Mouse (Mus musculus) layer of hippocampus, postnatal 36 days (tissue): Measurements from ENCODE around the gene Tpk1. TPM values are rescaled to one million over a fixed set of nuclear protein-coding genes. Genes with fewer than 3 reads are reported as not detected.
A peak's percentile ranks its signal among the peaks of the same experiment; 100 is the strongest.
"Not testable (repeated sequence)": the region's sequence is repeated elsewhere in the genome, so short reads cannot be mapped to it uniquely, and the experiment has no call there.

Experiments
- DNase-seq, 2 experiments: peaks; one replicate each; pipeline ENCODE4 v3.0.0; 2022
- total RNA-seq, 2 experiments: library from RNA; stranded (reverse); gene quantifications; 2 replicates each; pipeline ENCODE4 v1.2.3; 2021

Gene Tpk1
- total RNA-seq, 2 experiments from 2014 or later: 1.6 to 2.5 TPM

- no peak for DNase-seq
These were observed 145.9 kb downstream of the Tpk1 start for GRCm38 (mm10) chr6:43520218-43520617.

GRCm38 (mm10) chr6:43518378-43518777 lies 147.7 kb downstream of the Tpk1 start:
- no peak for DNase-seq

- DNase-seq: no peak
These were observed 148.8 kb downstream of the Tpk1 start for GRCm38 (mm10) chr6:43517316-43517655.

GRCm38 (mm10) chr6:43516593-43517315 lies 149.3 kb downstream of the Tpk1 start:
- no peak for DNase-seq

- not testable (repeated sequence) for DNase-seq
These were observed 159.2 kb downstream of the Tpk1 start for GRCm38 (mm10) chr6:43506686-43507385.

GRCm38 (mm10) chr6:43504609-43505230 lies 161.4 kb downstream of the Tpk1 start:
- DNase-seq: no peak

GRCm38 (mm10) chr6:43492367-43492766 lies 173.7 kb downstream of the Tpk1 start:
- no peak for DNase-seq

- no peak for DNase-seq
These were observed 179.4 kb downstream of the Tpk1 start for GRCm38 (mm10) chr6:43486691-43487090.

GRCm38 (mm10) chr6:43480687-43481086 lies 185.4 kb downstream of the Tpk1 start:
- DNase-seq: no peak

- DNase-seq: no peak
These were observed 187.3 kb downstream of the Tpk1 start for GRCm38 (mm10) chr6:43478810-43479209.

GRCm38 (mm10) chr6:43476406-43476805 lies 189.7 kb downstream of the Tpk1 start:
- DNase-seq: no peak

- DNase-seq: no peak
These were observed 190.2 kb downstream of the Tpk1 start for GRCm38 (mm10) chr6:43475921-43476320.

- DNase-seq: no peak
These were observed 194.5 kb downstream of the Tpk1 start for GRCm38 (mm10) chr6:43471556-43471955.

GRCm38 (mm10) chr6:43468821-43469594 lies 197.1 kb downstream of the Tpk1 start:
- no peak for DNase-seq

GRCm38 (mm10) chr6:43462849-43463369 lies 203.2 kb downstream of the Tpk1 start:
- no peak for DNase-seq

- DNase-seq: no peak
These were observed 203.8 kb downstream of the Tpk1 start for GRCm38 (mm10) chr6:43462189-43462848.

- no peak for DNase-seq
These were observed 207.0 kb downstream of the Tpk1 start for GRCm38 (mm10) chr6:43459082-43459481.

- DNase-seq: no peak
These were observed 208.1 kb downstream of the Tpk1 start for GRCm38 (mm10) chr6:43457989-43458388.

GRCm38 (mm10) chr6:43449498-43449897 lies 216.6 kb downstream of the Tpk1 start:
- no peak for DNase-seq

GRCm38 (mm10) chr6:43445856-43446255 lies 220.2 kb downstream of the Tpk1 start:
- no peak for DNase-seq

GRCm38 (mm10) chr6:43442191-43442590 lies 223.9 kb downstream of the Tpk1 start:
- no peak for DNase-seq

- DNase-seq: peak in 1 of 2 experiments; percentile 2
These were observed 230.0 kb downstream of the Tpk1 start for GRCm38 (mm10) chr6:43435987-43436541.
